Mouse (Mus musculus) thymus, adult 2 months (tissue): ENCODE measurements around the gene Trappc2.

Source experiments
- CTCF ChIP-seq: fragments of 200-500 bp; IDR thresholded peaks from 2 replicates; pipeline ENCODE4 v1.5.1; 2012; ENCODE audit warnings: mild to moderate bottlenecking, control low read depth, low read length, moderate library complexity, borderline replicate concordance; ENCODE audit not compliant: control insufficient read depth, poor library complexity, insufficient read depth; ENCODE audit errors: extremely low read depth
- POLR2A ChIP-seq: fragments of 200-500 bp; IDR thresholded peaks from 2 replicates; pipeline ENCODE4 v1.6.1; 2012; ENCODE audit warnings: mild to moderate bottlenecking, low read length, control low read depth, moderate library complexity; ENCODE audit not compliant: control insufficient read depth, poor library complexity, insufficient read depth; ENCODE audit errors: extremely low read depth

DNA sequence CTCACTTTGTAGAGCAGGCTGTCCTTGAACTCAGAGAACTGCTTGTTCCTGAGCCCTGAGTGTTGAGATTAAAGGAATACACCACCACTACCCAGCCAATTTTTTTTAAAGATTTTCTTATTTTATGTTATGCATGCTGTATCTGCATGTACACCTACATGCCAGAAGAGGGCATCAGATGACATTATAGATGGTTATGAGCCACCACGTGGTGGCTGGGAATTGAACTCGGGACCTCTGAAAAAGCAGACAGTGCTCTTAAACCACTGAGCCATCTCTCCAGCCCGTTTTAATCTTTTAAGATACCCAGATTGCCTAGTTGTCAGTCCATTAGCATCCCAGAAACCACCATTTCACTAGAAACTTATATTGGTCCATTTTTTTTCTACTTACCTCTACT lies 14.0 kb downstream of the Trappc2 start:
- TF ChIP-seq CTCF (no peak), POLR2A (no peak)
